In the genomic region with DNA sequence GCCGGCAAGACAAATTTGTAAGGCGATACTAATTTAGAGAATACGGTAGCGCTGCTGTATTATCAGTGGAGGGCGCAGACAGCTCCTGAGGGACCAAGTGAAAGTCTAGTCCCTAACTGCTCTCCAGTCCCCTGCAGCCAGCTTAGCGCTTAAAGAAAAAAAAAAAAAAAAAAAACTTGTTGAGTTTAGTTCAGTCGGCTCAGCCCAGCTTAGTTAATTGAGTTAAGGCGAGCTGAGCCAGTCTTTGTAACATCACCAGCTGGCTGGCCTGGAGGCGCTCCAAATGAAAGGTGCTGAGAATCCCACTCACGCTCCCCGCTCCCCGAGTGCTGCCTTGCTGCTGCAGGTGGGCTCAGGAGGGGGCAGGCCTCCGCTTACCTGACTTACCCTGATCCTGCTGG, we compare ENCODE assay signal across 9 mouse cellular contexts.
A peak's percentile ranks its signal among the peaks of the same experiment; 100 is the strongest.
DNase-seq lines count a peak whose midpoint lies in the region; ATAC-seq lines count a peak whose summit lies in the region.
"Had no signal": no experiment of that assay in that cellular context is flagged by ENCODE, and none has a peak within 500 bp of the region (broad histone marks: within the 10 kb centered on the region; RNA-seq: fewer than 3 reads in every experiment).

No protein-coding gene starts in this region.

- H3K9ac ChIP-seq in embryonic facial prominence, embryonic 15.5 days: no peak overlapping the region
- H3K9ac ChIP-seq in intestine, embryonic 15.5 days: no peak overlapping the region
- no peak overlapping the region for H3K9ac ChIP-seq in limb, embryonic 15.5 days
- H3K9ac ChIP-seq in stomach, embryonic 15.5 days: no peak overlapping the region

- no peak for ATAC-seq in embryonic facial prominence, embryonic 15.5 days (ENCODE audit: insufficient number of reproducible peaks, low FRiP score, low TSS enrichment, low read depth)
- ATAC-seq in intestine, embryonic 15.5 days: no peak; the same call in 1 of the 2 replicates
- ATAC-seq in limb, embryonic 15.5 days (ENCODE audit: insufficient number of reproducible peaks, low FRiP score, low TSS enrichment, low read depth): no peak
- ATAC-seq in stomach, embryonic 15.5 days (ENCODE audit: insufficient read depth, low FRiP score, low read depth): no peak

- WGBS in embryonic facial prominence, embryonic 15.5 days: 9% methylated on average over 13 of the region's 13 CpGs
- WGBS in intestine, embryonic 15.5 days: 12% methylated on average over 13 of the region's 13 CpGs
- WGBS in limb, embryonic 15.5 days: 11% methylated on average over 13 of the region's 13 CpGs
- 13% methylated on average over 13 of the region's 13 CpGs for WGBS in stomach, embryonic 15.5 days

- H3K4me2 ChIP-seq in embryonic facial prominence, embryonic 15.5 days (replicated peaks): peak overlapping the region; percentile 25
- peak overlapping the region; percentile 12 for H3K4me2 ChIP-seq in intestine, embryonic 15.5 days (replicated peaks)
- no peak overlapping the region for H3K4me2 ChIP-seq in limb, embryonic 15.5 days
- H3K4me2 ChIP-seq in stomach, embryonic 15.5 days: peak overlapping the region; percentile 37

- DNase-seq in layer of hippocampus, adult 11-12 months (ENCODE audit: low spot score): peak; percentile 57
- DNase-seq in layer of hippocampus, adult 9-10 months (ENCODE audit: low spot score): no peak
- DNase-seq in T-cell, adult 2 months (ENCODE audit: low spot score): no peak
- no peak for DNase-seq in urinary bladder, postnatal 36 days (ENCODE audit: low spot score in 2 of 2)

- no peak overlapping the region for H3K4me3 ChIP-seq in embryonic facial prominence, embryonic 15.5 days (replicated peaks)
- H3K4me3 ChIP-seq in intestine, embryonic 15.5 days (replicated peaks): no peak overlapping the region
- no peak overlapping the region for H3K4me3 ChIP-seq in limb, embryonic 15.5 days
- no peak overlapping the region for H3K4me3 ChIP-seq in stomach, embryonic 15.5 days (replicated peaks)

- H3K27me3 ChIP-seq in embryonic facial prominence, embryonic 15.5 days: peaks cover 3% of the 10 kb centered on the region
- no peaks in the 10 kb centered on the region for H3K27me3 ChIP-seq in intestine, embryonic 15.5 days (replicated peaks)
- H3K27me3 ChIP-seq in limb, embryonic 15.5 days: no peaks in the 10 kb centered on the region; the same call in 1 of the 2 replicates
- H3K27me3 ChIP-seq in stomach, embryonic 15.5 days (replicated peaks): no peaks in the 10 kb centered on the region

- no peaks in the 10 kb centered on the region for H3K36me3 ChIP-seq in embryonic facial prominence, embryonic 15.5 days
- H3K36me3 ChIP-seq in intestine, embryonic 15.5 days: no peaks in the 10 kb centered on the region
- H3K36me3 ChIP-seq in limb, embryonic 15.5 days: no peaks in the 10 kb centered on the region
- no peaks in the 10 kb centered on the region for H3K36me3 ChIP-seq in stomach, embryonic 15.5 days
- H3K36me3 ChIP-seq: G1E had no signal

- no peaks in the 10 kb centered on the region for H3K9me3 ChIP-seq in embryonic facial prominence, embryonic 15.5 days (replicated peaks)
- no peaks in the 10 kb centered on the region for H3K9me3 ChIP-seq in intestine, embryonic 15.5 days
- no peaks in the 10 kb centered on the region for H3K9me3 ChIP-seq in limb, embryonic 15.5 days
- H3K9me3 ChIP-seq in stomach, embryonic 15.5 days: no peaks in the 10 kb centered on the region
- H3K9me3 ChIP-seq: G1E had no signal

- peaks cover 31% of the 10 kb centered on the region for H3K4me1 ChIP-seq in embryonic facial prominence, embryonic 15.5 days
- peaks cover 21% of the 10 kb centered on the region for H3K4me1 ChIP-seq in intestine, embryonic 15.5 days (replicated peaks)
- peaks cover 22% of the 10 kb centered on the region for H3K4me1 ChIP-seq in limb, embryonic 15.5 days
- H3K4me1 ChIP-seq in stomach, embryonic 15.5 days: peaks cover 5% of the 10 kb centered on the region; the same call in 1 of the 2 replicates

- H3K27ac ChIP-seq in embryonic facial prominence, embryonic 15.5 days (replicated peaks): no peak overlapping the region
- H3K27ac ChIP-seq in intestine, embryonic 15.5 days: no peak overlapping the region
- peak overlapping the region; percentile 11; the same call in 1 of the 2 replicates for H3K27ac ChIP-seq in limb, embryonic 15.5 days
- no peak overlapping the region for H3K27ac ChIP-seq in stomach, embryonic 15.5 days
